Mouse (Mus musculus) adrenal gland, postnatal 10 days (tissue): Measurements from ENCODE around the gene Hoxa1. TPM values are rescaled to one million over a fixed set of nuclear protein-coding genes. Genes with fewer than 3 reads are reported as not detected.

ENCODE experiments used
- DNase-seq: peaks from one replicate; pipeline ENCODE4 v3.0.0; 2021; ENCODE audit warnings: mixed read lengths
- total RNA-seq, 2 experiments: library from RNA; stranded (reverse); gene quantifications; 2 replicates each; pipeline ENCODE4 v1.2.3; 2021

Gene Hoxa1
- total RNA-seq, 2 experiments from 2014 or later, result 0.91 to 1.2 TPM

DNA sequence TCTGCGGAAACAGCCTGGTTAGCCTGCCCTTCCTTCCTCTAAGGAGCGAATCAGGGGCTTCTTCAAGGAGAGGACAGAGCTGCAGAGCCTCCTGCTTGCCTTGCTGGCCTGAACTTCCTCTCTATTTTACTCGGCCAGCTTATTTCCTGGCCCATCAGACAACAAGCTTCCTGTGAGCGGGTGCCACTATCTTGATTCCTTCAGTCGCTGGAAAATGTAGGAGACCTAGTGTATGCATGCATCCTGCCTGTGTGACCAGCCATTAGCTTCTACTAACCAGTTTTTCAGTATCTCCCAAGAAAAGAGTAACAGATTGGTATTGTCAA is 12.7 kb upstream of the Hoxa1 start:
- no peak for DNase-seq

DNA sequence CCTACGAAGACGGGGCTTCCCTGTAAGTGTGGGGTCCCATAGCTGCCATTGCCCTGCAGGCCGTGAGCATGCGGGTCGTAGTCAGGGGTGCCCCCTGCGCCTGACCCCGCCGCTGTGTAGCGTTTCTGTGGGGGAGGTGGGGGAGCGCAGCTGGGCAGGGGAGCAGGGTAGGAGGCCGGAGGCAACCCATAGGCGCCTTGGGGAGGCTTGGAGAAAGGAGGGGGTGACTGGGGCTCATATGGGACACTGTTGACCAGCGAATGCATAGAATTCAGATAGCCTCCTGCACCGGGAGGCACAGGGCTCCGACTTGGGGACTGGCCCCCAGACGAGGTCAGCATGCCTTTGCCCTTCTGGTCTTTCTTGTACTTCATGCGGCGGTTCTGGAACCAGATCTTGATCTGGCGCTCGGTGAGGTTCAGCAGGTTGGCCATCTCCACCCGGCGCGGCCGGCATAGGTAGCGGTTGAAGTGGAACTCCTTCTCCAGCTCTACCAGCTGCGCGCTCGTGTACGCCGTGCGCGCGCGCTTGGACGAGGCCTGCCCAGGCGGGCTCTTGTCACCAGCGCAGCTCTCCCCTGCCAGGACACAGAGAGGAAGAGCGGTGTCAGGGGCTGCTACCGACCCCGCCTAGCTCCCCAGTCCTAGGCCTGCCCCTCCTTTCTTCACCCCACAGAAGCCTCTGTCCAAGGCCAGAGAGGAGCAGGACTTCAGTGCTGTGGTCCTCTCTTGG is 12.2 kb upstream of the Hoxa1 start:
- DNase-seq, result peak; percentile 65

DNA sequence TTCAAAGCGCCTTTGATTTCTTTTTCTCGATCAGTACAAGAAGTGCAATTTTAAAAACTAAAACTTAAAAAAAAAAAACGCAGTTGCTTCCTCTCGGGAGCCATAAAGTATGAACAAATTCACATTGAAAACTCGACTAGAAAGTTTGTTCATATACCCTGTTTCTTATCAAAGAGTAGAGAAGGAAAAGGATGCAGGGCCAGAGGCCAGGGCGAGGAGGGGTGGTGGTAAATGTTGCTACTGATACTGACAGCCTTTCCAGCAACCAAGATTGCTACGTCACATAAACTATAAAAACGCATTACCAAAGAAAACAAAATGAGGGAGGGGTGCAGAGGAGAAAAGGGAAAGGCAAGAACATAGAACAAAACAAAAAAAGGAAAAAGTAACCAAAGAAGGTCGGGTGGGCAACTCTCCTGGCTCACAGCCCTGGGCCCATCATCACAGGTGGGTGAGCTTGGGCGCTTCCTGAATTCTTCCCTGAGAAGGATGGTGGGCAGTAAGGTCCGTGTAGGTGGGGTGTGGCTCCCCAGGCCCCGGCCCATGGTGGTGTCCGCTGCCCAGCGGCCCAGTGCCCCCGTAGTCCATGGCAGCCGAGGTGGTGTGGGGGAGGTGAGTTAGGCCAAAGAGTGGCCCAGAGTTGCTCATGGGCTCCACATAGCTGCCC is 11.5 kb upstream of the Hoxa1 start:
- no peak for DNase-seq

DNA sequence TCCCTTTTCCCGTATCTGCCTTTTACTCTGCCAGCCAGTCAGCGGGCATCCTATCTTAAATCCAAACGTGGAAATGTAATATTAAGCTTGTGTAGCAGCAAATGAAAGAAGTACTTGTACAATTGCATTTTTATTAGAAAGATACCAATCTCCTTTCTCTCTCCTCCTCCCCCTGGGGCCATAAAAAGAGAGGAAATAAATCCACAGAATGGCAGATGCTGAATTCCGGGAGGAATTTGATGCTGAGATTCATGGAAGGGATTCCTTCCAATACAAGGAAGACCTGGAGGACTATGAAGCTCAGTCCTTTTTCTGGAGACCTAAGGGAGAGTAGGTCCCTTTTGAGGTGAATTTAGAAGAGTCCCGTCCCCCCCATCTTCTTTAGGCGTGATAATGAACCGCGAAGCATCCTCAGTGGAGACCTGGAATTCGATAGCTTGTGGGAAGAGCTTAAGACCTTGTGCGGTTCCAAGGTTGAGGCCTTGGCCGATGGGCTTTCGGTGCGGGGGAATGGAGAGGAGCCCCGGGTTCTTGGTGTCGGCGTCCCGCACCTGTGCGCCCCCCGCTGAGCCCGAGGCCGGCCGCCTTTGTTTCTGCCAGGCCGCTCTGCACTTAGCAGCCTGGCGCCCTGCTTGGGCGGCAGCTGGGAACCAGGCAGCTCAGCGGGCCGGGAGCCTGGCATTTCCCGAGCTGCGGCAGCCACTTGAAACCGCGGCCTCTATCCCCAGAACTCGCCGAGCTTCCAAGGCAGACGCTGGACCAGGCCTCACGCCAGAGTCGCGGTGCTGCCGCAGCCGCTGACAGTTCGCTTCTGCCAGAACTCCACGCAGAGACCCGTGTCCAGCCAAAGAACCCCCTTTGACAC is 10.3 kb upstream of the Hoxa1 start:
- peak; percentile 69 for DNase-seq

DNA sequence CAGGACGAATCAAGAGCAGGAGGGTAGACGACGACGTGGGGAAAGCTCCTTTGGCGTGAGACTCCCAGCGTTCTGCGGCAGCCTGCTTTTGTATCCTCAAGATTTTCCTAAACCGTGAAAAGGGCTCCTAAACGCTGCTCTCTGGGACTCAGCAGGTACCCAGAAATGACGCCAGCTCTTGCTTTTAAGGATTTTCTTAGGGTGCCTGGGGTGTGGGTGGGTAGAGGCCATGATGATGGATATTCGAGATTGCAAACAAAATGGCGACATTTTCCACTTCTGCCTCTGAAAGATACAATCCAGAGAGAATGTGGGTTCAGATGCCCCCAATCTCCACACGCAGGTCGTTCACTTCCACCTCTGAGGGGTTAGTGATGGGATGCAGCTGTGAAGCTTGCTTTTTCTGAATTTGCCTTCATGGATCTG is 9.6 kb upstream of the Hoxa1 start:
- no peak for DNase-seq

DNA sequence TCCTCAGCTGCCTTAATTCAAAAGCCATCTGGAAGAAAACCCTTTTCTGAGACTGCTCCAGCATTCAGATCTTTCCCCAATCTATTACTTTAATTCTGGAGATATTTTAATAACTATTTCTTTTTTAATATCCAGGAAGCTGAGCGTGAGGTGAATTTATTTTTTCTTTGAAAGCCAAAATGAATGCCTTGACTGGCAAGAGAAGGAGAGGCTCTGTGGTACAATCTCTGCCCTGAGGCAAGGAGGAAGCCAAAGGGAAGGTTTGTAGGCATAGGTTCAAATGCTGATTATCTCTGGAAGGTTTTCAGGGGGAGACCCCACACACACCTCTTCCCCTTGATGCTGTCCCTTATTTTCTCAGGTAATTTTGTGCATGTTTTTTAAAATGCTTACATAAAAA is 9.1 kb upstream of the Hoxa1 start:
- no peak for DNase-seq

DNA sequence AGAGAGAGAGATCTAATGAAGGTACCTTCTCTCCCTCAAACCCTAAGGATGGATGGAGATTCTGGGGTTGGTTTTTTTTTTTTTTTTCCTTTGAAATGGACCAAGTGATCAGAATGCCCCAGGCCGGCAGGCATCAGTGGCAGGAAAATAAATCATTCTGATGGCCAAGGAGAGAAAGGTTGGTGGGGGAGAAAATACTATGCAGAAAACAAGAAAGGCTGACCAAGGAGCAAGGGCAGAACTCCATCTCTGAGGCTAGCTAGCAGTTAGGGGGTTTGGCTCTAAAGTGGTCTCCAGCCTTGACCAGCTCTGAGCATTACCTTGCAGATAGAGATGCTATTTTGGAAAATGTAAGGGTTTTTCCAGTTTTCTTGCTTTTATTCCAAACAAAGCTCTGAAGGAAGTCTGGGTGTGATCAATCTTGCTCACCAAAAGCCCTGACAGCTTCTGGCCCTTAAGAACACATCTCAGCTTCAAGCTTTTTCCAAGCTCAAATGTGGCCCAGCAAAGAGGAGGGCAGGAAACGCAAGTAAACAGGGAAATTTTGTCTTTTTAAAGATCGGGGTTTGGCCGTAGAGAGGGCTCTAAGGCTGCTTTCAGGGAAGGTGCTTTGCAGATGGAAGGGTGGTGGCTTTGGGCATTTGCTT is 8.4 kb upstream of the Hoxa1 start:
- no peak for DNase-seq

DNA sequence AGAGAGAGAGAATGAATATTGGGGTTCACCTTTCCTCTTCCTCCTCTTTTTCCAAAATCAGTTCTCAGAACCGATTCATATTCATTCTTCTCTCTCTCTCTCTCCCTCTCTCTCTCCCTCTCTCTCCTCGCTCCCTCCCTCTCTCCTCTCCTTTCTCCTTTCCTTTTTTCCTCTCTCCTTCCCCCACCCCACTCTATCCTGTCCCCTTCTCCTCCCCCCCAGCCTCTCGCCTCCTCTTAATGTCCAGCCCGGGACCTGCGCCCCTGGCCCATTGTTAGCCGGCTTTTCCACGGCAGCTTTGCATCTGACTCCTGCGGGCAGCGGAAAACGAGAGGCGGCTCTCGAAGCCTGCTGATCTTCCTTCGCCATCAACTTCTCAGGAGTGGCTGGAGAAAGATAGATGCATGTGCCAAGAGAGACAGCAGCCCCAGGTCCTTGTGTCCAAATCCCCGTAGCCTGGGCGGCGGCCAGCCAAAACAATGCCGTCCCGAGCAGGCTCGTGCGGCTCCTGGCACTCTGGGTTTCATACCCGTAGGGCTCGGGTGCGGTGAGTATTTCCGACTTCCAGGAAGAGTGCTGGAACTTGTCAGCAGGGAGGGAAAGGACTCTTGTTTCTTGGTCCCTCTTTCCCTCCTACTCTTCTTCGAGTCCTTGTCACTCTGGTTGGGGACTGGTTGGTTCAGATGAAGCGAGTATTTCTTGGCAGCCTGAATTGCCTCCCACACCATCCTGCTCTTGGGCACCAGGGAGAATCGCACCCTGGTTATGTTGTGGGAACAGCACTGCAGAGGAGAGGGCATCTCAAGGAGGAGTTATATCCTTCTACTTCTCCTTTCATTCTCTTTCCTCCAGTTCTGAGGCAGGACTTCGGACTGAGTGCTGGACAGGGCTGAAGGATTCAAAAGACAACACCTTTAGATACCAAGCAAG is 7.6 kb upstream of the Hoxa1 start:
- peak; percentile 66 for DNase-seq

DNA sequence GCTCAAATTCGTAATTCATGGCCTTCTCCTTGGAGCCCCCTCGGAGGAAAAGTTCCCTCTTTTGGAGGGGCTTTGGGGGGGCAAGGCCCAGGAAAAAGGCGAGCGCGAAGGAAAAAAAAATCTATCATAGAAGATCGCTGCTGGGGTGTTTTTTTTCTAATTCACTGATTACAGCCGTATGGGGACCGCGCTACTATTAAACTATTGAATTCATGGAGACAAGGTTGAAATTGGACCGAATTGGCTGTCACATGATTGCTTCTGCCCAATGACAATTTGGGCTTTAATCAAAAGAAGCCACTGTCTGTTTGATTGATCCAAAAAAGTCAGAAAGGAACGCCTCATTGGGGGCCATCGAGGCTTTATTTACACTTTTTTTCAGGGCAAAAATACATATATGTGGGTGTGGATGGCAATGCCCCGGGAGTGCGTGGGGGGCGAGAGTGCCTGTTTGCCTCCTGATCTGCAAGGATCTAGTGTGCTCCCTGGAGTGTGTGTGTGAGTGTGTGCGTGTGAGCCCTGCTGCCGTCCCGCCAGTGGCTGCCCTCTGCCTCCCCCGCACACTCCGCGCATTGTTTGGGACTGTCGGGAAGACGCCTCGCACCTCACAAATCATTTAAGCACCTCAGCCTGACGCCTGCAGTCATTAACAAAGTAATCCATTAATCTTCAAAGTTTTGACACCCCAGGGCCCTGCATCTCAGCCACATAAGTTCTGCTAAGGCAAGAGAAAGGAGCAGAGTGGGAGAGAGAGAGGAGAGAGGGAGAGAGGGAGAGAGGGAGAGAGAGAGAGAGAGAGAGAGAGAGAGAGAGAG is 6.7 kb upstream of the Hoxa1 start, which contains the start of gene Hoxa2:
TSS of gene Hoxa2 (minus strand) at position 206 of the 815 bp plus-strand sequence.
- DNase-seq, result peak; percentile 68

DNA sequence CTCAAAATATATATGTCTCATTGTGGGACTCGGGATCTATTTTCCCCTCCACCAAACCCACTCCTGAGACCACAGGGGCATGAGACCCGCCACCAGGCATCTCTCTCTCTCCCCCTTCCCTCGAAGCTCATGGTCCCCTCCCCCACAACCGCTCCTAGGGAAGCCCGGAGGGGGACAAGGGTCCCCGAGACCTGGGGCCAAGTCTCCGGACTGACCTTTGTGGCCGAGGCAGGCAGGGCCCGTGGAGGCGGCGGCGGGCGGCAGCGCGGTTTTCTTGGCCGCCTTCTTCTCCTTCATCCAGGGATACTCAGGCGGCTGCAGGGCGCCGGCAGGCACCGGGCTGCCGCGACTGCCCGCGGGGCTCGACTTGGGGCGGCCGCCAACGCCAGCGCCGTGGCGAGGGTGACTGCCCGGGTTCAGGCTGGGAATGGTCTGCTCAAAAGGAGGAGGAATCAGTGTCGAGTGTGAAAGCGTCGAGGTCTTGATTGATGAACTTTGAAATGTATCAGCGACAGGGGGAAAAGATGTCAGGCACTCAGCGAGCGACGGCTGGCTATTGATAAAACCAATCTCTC is 6.0 kb upstream of the Hoxa1 start:
- peak; percentile 53 for DNase-seq

DNA sequence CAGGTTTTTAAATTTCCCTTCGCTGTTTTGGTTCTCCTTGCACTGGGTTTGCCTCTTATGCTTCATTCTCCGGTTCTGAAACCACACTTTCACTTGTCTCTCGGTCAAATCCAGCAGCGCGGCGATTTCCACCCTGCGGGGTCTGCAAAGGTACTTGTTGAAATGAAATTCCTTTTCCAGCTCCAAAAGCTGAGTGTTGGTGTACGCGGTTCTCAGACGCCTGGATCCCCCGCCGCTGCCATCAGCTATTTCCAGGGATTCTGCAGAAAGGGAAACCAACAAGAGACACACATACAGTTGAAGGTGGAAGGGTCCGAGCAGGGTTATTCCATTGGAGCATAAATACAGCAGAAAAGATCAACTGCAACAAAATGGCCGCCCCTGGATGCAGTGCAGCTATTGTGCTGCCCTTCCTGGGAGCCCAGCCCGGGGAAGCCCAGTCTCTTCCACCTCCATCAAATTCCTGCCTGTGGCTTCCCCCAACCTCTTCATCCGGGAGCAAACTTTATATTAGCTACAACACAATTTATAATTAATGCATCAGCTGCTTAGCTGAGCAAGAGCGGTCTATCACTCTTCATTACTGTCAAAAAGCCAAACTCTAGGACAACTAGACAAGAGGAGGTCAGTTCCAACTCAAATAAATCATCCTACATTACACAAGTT is 5.4 kb upstream of the Hoxa1 start:
- DNase-seq, result peak; percentile 59

DNA sequence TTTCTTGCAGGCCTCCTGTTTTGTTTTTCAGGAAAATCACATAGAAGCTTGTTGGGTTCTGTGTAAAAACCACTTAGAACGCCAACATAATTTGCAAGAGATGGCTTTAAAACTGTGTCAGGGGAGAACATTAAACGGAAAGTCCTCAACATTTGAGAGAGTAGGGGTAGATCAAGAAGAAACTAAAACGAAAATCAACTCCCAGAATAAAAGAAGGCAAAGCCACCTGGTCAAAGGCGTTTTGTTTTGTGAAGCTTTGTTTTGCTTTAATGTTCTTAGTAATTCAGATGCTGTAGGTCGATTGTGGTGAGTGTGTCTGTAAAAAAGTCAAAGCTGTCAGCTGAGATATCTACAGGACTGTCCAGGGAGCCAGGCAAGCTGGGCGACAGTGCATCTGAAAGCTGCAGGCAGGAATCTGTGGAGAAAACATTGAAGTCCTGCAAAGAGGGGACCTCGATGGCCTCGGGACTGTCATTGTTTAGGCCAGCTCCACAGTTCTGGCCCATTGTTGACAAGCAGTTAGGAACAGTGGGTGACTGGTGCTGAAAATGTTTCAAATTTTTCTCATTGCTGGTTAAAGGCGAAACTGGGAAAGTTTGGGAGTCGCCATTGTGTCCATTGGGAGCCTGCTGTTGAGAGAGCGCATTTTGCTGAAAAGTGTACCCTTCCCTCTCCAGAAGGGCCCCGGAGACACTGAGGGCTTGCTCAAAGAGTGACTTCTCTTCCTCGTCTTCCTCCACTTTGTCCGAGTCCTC is 4.7 kb upstream of the Hoxa1 start:
- peak; percentile 47 for DNase-seq

DNA sequence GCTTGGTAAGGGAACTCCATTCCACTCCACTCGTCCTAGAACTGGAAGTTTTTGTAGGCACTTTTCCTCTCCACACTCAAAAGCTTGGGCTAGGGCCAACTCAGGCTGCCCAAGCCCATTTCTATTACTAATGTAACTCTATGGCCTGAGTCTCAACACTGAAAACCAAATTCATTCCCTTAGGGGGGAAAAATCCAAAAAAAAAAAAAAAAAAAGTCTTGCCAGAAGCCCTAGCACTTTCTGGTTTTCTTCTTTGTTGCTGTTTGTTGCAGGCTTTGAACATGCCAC is 3.9 kb upstream of the Hoxa1 start:
- no peak for DNase-seq

DNA sequence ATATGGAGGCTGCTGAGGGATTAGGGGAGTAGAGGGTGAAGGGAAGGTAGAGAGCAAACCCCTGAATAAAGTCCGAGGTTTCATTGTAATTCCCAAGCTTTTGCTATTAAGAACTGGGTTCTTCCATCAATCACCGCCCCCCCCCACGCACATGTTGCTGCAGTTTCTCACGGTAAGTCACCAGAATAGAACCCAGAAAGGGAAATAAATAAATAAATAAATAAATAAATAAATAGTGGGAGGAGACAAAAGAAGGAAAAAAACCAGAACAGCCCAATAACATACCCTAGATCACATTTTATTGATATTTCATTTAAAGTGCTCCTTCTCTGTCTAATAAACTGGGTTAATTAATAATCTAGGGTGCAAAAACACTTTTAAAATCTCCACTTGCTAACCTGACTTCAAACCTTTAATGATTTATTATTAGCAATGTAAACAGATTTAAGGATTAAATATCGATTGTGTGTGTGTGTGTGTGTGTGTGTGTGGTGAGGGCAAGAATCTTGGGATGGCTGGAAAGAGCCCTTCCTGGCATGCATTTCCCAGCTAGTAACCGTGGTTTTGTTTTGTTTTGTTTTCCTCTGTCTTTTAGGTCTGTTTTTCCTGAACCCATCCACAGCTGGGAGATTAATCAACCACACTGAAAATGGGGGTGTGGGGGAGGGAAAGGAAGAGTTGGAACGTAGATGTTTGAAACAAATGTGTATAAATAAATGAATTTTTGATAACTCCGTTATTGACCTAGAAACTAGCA is 3.4 kb upstream of the Hoxa1 start:
- peak; percentile 15 for DNase-seq

DNA sequence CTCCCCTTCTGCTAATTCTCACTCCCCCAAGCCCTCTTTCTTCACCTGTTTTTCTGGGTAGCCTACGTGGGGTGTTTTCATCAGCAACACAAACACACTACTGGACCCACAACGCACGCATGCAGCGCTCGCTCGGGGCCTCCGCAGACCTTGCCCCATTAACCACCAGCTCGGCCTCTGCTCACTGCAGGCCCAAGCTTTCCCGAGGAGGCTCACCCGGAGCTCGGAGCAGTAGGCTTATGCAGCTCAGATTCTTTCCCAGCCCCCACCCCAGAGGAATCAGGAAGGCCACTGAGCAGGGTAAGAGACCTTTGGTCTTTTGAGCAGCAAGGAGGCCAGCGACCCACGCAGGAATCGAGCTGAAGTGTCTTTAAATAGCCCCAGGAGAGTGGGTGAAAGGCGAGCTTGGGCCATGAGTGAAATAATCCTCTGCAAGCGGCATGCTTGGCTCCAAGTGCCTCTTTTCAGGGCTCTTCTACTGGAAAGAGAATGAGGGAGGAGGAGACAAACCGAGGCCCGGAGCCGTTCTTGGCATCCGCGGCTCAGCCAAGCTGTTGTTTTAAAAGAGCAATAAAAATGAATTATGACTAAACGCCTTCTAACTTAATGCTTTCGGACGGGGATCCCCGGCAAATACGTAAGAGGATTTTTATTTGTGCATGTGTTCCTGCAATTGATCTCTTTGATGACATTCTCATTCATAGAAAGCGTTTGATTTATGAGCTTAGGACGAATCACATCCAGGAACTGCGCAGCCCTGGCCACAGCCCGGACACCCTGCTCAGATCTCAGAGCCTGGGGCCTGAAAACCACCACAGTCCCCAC is 2.6 kb upstream of the Hoxa1 start:
- peak; percentile 77 for DNase-seq

DNA sequence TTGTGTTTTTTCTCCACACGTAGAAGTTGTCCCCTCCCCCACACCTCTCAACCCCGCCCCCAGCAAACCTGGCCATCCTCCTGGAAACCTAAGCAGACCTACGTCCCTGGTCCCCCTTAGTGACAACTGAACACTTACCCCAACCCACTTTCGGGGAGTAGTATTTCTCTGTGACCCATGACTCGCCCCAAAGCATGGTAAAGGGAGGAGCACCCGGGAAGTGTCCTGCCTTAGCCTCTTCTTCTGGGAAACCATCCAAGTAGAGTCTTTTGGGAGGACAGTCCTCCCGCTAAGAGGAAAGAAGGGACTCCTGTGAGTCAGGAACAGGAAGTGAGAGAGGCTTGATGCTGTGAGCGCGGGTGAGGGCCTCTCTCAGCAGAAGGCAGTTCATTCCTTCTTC is 1.9 kb upstream of the Hoxa1 start:
- DNase-seq, result peak; percentile 49

DNA sequence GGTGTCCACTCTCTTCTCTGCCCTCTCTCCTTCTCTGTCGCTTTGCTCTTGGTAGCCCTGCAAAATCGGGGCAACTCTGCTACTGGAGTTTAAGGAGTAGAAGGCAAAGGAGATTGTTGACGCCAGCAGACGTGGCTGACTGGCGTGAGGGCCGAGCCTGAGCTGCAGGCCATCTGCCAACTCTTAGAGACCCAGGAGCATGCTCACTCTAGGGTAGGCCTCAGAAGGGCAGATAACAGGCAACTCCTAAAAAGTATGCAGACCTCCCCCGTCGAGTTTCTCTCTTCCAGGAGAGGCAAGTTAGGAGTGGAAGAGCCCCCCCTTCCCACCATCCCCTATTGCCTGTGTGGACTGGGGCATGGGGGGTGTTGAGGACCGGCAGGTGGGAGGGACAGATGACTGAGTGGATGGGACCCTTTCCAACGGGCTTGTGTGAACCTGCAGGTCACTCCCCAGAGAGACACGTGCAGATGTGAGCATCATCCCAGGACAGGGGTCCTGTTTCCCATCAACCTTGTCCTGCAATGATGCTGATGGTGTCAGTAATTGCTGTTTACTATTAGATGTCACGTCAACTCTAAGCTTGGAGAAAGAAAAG is 1.1 kb upstream of the Hoxa1 start:
- peak; percentile 77 for DNase-seq
